Mouse (Mus musculus): Measurements from ENCODE around the gene Ccdc47.
A peak's percentile ranks its signal among the peaks of the same experiment; 100 is the strongest.

Ccdc47 gene

DNA sequence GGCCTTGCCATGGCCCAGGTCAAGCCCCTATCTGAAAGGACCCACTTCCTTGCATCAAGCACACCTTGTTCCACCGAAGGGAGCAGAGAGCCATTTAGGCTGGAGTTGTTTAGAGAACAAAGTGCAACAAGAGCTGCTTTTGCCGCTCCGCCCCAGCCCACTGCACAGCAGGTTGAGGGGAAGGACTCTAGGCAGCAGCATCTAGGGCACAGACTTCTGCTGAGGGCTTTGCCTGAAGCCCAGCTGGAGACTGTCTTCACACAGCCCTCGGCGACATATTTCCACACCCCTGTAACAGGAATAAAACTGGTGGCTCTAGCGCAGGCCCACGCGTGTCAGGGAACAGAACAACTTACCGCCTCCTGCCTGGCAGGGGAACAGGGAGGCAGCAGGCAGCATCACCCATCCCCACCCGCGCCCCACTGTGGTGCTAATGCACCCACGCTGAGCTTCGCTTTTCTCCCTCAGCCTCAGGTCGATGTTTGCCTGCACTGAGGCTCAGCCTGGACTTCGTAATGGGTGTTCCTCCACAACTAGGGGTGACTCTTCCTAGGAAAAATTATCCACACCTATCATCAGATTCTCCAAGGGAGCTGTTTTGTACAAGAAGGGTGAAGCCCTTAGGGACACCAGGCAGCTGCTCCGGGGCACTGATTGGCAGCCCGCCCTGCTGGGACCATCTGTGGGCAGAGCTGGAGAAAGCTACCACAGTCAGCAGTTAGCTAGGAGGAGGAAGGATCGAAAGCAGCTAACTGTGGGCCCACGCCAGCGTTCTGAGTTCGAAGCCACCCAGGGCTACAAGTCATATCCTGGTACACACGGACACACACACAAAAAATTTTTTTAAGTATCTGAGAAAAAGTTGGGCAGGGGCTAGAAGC lies 55.1 kb downstream of the Ccdc47 start, which contains the start of the genes Gm10840 and Limd2:
Gene Gm10840 (plus strand): TSS at position 10 of the 881 bp plus-strand sequence.
Gene Limd2 (minus strand): TSS at position 20 of the 881 bp plus-strand sequence.
- DNase-seq (ENCODE audit: low spot score in 2 of 2) = peak; percentile 87 to 92

DNA sequence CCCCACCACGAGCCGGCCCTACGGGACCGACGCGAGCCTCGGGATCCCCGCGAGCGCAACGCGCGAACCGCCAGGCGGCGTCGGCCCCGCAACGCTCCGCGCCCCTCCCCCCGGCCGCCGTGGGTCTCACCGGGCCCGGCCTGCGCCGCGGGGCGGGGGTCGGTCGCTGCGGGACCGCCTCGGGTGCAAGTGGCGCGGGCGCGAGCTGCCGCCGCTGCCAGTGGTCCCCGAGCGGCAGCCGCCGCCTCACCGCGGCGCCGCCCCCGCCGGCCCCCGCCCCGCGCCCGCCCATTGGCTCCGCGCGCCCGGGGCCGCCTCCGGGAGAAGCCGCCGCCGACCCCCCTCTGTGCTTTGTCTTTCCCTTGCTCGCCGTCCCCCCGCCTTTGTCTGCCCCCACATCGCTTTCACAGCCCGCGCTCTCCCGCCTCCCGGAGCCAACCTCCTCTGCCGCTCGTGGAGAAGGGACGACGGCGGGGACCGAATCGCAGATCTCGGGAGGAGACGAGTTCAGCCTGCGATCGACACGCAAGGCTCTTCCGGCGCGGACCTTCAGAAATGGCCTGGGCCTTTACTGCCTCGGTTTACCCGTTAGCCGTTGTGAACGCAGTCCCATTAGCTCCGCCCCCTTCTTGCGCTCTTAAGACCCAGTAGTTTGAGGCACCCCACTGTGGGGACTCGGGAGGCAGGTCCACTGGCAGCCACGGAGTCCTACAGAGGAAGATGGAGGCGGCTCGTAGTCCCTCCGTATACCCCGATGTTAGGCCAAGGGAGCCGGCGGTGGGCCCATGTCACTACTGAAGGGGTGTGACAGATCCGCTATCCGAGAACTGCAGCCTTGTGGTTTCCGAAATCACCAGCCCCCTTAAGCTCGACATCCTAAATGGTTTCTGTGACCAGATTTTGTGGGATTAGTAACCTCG lies 56.0 kb downstream of the Ccdc47 start:
- DNase-seq (ENCODE audit: low spot score in 2 of 2) = peak; percentile 93

- DNase-seq (ENCODE audit: low spot score in 2 of 2) = peak; percentile 72
These were observed 56.8 kb downstream of the Ccdc47 start for GRCm38 (mm10) chr11:106159216-106159920.

DNA sequence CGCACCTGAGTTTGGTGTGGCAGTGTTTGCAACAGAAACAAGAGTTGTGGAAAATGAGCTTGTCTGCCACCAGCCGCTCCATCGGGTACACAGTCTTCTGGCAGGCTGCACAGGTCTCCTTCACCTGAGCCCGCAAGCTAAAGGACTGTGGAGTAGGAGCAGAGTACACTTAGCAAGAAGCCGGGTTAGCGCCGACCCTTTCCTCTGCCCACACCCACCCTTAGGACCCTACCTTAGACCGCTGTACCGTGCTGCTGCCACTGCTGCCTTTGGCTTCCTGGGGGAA lies 57.3 kb downstream of the Ccdc47 start:
- no peak for DNase-seq (ENCODE audit: low spot score in 2 of 2)

- DNase-seq (ENCODE audit: low spot score in 2 of 2) = peak in 1 of 2 experiments; percentile 49
These were observed 57.8 kb downstream of the Ccdc47 start for GRCm38 (mm10) chr11:106158081-106158929.

GRCm38 (mm10) chr11:106157154-106157553 lies 59.0 kb downstream of the Ccdc47 start:
- no peak for DNase-seq (ENCODE audit: low spot score in 2 of 2)

DNA sequence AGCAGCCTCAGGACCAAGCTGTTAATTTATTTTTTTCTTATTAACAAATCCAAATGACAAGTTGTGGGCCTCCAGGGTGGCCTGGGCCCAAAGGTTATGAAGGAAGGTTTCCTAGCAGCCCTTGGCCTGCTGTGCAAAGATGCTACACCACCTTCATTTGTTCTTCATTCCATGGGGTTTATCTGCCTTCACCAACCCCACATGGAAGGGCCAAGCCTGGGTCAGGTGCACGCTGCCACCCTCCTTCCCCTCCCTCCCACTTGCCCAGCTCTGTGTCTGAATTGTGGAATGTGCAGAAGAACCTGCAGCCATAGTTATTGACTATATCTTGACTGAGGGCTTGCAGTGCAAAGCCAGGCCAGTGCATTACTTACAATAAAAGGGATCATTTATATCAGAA lies 59.9 kb downstream of the Ccdc47 start:
- DNase-seq (ENCODE audit: low spot score in 2 of 2) = peak in 1 of 2 experiments; percentile 28

- no peak for DNase-seq (ENCODE audit: low spot score in 2 of 2)
These were observed 60.4 kb downstream of the Ccdc47 start for GRCm38 (mm10) chr11:106155761-106156160.

DNA sequence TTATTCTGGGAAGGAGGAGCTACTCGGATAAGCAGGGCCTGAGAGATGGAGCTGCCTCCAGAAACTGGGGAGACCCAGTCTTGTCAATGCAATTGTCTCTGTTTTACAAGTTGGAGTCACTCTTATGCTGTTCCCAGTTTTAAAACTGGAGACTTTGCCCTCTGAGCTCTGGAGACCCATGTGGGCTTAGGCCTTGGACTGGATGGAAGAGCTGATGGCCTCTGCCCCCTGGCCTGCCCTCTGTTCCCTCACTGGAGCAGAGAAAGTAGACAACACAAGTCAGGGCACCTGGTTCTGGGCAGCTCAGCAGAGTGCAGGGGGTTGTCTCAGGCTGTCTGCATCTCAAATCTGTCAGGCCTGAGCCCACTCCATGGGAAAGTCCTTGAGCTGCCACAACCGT lies 61.4 kb downstream of the Ccdc47 start:
- no peak for DNase-seq (ENCODE audit: low spot score in 2 of 2)

DNA sequence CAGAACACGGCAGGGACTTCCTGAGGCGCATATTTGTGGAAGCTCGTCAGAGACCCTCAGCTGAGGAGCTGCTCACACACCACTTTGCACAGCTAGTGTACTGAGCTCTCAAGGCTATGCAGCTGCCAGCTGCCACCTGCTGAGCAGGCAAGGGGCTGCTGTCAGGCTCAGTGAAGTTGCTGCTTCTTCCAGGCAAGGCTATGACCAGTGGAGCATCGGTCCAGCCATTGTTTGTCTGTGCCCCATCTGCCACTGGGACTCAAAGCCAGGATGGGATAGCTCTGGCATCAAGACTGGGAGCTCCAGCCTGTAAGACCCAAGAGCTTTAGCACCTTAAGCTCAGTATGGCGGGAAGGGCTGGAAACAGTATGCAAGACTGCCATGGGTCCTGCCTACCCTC lies 62.1 kb downstream of the Ccdc47 start:
- DNase-seq (ENCODE audit: low spot score in 2 of 2) = no peak

DNA sequence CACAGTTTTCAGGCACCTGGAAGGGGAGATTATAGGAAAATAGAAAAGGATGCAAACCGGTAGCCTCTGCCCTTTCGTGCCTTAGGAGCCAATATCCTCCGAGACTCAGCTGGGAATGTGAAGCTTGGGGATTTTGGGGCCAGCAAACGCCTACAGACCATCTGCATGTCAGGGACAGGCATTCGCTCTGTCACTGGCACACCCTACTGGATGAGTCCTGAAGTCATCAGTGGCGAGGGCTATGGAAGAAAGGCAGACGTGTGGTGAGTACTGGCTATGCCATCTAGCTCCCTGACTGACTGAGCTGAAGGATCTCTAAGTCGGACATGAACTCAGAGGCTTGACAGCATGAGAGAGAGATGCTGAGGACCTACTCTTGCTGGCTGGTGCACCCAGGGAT lies 64.0 kb downstream of the Ccdc47 start:
- DNase-seq (ENCODE audit: low spot score in 2 of 2) = peak; percentile 41 to 60

GRCm38 (mm10) chr11:106151219-106151618 lies 64.9 kb downstream of the Ccdc47 start:
- no peak for DNase-seq (ENCODE audit: low spot score in 2 of 2)
